Mouse (Mus musculus) lung, postnatal 36 days (tissue): Measurements from ENCODE around the gene Iscu.

Source experiments
- DNase-seq: peaks from one replicate; pipeline ENCODE4 v3.0.0; 2022; ENCODE audit warnings: mixed read lengths

The Iscu gene

GRCm38 (mm10) chr5:113818572-113818971 is 46.0 kb downstream of the Iscu start:
- DNase-seq = no peak

GRCm38 (mm10) chr5:113824228-113824627 is 51.7 kb downstream of the Iscu start:
- DNase-seq = no peak

GRCm38 (mm10) chr5:113825558-113825957 is 53.0 kb downstream of the Iscu start:
- no peak for DNase-seq

GRCm38 (mm10) chr5:113826619-113827018 is 54.1 kb downstream of the Iscu start:
- DNase-seq = no peak
